Mouse (Mus musculus) neural tube, embryonic 11.5 days (tissue): ENCODE measurements around the gene Ppp3r1. TPM values are rescaled to one million over a fixed set of nuclear protein-coding genes. Genes with fewer than 3 reads are reported as not detected.
A peak's percentile ranks its signal among the peaks of the same experiment; 100 is the strongest.
"Not testable (repeated sequence)": the region's sequence is repeated elsewhere in the genome, so short reads cannot be mapped to it uniquely, and the experiment has no call there.

ENCODE experiments used
- ATAC-seq: fragments of 200-750 bp; cut with Nextera tagmentation; 2 replicates; pipeline ENCODE4 v1.8.0; 2017; ENCODE audit warnings: moderate number of reproducible peaks, mild to moderate bottlenecking, moderate TSS enrichment, moderate library complexity; ENCODE audit not compliant: insufficient read depth, low FRiP score, low TSS enrichment
- DNase-seq: peaks from one replicate; pipeline ENCODE4 v3.0.0-alpha.2; 2015; ENCODE audit warnings: low spot score
- H3K27ac ChIP-seq: fragments of 300-500 bp; sonication (generic); 2 replicates; pipeline ENCODE4 v1.5.1; 2014; ENCODE audit warnings: low read depth, mild to moderate bottlenecking, low read length
- H3K27me3 ChIP-seq: fragments of 300-500 bp; sonication (generic); 2 replicates; pipeline ENCODE4 v1.6.1; 2014; ENCODE audit warnings: mild to moderate bottlenecking, low read length, mixed read lengths; ENCODE audit not compliant: control insufficient read depth, insufficient read depth
- H3K36me3 ChIP-seq: fragments of 300-500 bp; sonication (generic); 2 replicates; pipeline ENCODE4 v1.6.1; 2014; ENCODE audit warnings: mild to moderate bottlenecking, low read length, moderate library complexity, mixed read lengths; ENCODE audit not compliant: control insufficient read depth, insufficient read depth
- H3K4me1 ChIP-seq: fragments of 300-500 bp; sonication (generic); 2 replicates; pipeline ENCODE4 v1.6.1; 2014; ENCODE audit warnings: low read length, mixed read lengths; ENCODE audit not compliant: control insufficient read depth, insufficient read depth
- H3K4me2 ChIP-seq: fragments of 300-500 bp; sonication (generic); 2 replicates; pipeline ENCODE4 v1.6.1; 2014; ENCODE audit warnings: low read depth, mild to moderate bottlenecking, moderate library complexity
- H3K4me3 ChIP-seq: fragments of 300-500 bp; sonication (generic); 2 replicates; pipeline ENCODE4 v1.5.1; 2014; ENCODE audit warnings: low read depth, low read length
- H3K9ac ChIP-seq: fragments of 300-500 bp; sonication (generic); 2 replicates; pipeline ENCODE4 v1.6.1; 2014; ENCODE audit warnings: mild to moderate bottlenecking, low read length
- H3K9me3 ChIP-seq: fragments of 300-500 bp; sonication (generic); 2 replicates; pipeline ENCODE4 v1.6.1; 2016; ENCODE audit warnings: low read length; ENCODE audit not compliant: control insufficient read depth
- WGBS: fragments of 180-500 bp; shearing (Covaris S2); extraction: QIAGEN DNeasy Blood & Tissue Kit; methylation state at CpG from one replicate; pipeline ENCODE4 v1.1.7; 2014; 5-methylcytosine and 5-hydroxymethylcytosine counted together
- polyA plus RNA-seq: library from polyadenylated mRNA; unstranded; fragments of >200 nt; fragmentation: Nextera tagmentation; extraction: Ambion mirVana; gene quantifications from 2 replicates; pipeline ENCODE4 v1.2.1, GENCODE M21; 2014

Ppp3r1 gene
- polyA plus RNA-seq, 1 experiment from 2014 or later = 118 TPM

DNA sequence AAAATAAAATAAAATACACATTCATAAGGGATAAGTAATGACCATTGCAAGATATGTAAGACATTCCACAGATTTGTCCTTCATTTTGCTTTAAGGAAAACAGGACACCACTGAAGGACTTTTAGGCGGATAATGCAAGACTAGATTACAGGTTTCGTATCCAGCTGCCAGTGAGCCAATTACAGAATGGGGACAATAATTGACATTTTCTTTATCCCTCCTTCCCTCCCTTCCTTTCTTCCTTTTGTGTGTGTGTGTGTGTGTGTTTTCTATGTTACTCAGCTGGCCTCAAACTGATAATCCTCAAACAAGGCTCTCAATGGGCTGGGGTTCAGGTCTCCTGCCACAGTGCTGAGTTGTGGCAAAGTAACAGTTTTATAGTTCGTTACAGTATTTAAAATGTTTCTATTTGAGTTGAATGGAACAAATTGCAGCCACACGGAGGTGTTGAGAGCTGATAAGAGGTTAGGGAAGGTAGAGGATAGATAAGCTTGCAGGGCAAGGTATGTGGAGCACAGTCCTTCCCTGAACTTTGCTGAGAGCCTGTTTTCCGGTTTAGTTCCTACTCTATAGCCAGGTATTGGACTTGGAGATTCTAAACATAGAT lies 53.9 kb downstream of the Ppp3r1 start:
- DNase-seq (no peak), ATAC-seq (no peak)
- H3K4me2 ChIP-seq = no peak overlapping the region; the same call in 1 of the 2 replicates
- no peak overlapping the region for H3K9ac ChIP-seq
- H3K4me3 ChIP-seq = peak overlapping the region; percentile 88; the same call in 1 of the 2 replicates
- no peaks in the 10 kb centered on the region for H3K36me3 ChIP-seq
- no peaks in the 10 kb centered on the region for H3K4me1 ChIP-seq
- no peaks in the 10 kb centered on the region for H3K9me3 ChIP-seq
- H3K27ac ChIP-seq = no peak overlapping the region
- WGBS = 85% methylated on average over 5 of the region's 5 CpGs
- H3K27me3 ChIP-seq = no peaks in the 10 kb centered on the region

DNA sequence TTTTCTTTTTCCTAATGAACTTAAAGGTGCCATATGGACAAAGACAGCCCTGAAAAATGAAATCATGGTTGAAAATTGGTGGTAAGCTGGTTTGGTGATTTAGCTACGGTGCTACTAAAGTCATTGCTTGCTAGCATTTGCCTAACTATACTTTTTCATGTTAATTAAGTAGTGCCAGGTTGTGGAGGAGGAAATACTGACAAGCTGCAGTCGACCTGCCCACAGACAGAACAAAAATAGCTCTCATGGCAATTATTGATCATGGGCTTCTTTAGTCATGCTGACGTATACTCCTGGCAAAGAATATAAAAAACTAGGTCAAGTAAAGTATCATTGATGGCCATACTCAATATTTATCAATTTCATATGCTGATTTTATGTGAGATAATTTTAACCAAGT lies 56.4 kb downstream of the Ppp3r1 start:
- Histone ChIP-seq H3K4me1 (no peaks in the 10 kb centered on the region), H3K4me2 (no peak overlapping the region), H3K27ac (no peak overlapping the region), H3K36me3 (no peaks in the 10 kb centered on the region), H3K27me3 (no peaks in the 10 kb centered on the region), H3K9ac (no peak overlapping the region), H3K4me3 (no peak overlapping the region), H3K9me3 (no peaks in the 10 kb centered on the region)
- ATAC-seq = no peak
- WGBS = 91% methylated on average over 3 of the region's 3 CpGs
- DNase-seq = no peak

DNA sequence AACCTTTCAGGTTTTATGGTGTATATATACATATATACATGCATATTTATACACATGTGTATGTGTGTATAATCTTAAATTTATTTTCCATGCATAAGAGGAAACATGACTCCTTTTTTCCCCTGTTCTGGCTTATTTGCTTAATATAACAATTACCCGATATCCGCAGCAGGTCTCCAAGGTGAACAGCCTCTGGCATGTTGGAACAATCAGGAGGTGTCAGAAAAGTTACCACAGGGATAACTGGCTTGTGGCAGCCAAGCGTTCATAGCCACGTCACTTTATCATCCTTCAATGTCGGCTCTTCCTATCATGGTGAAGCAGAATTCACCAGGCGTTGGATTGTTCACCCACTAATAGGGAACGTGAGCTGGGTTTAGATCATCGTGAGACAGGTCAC lies 62.1 kb downstream of the Ppp3r1 start:
- H3K9me3 ChIP-seq = no peaks in the 10 kb centered on the region
- no peak overlapping the region for H3K4me2 ChIP-seq
- H3K27me3 ChIP-seq = no peaks in the 10 kb centered on the region
- DNase-seq = no peak
- H3K4me1 ChIP-seq = no peaks in the 10 kb centered on the region
- no peak overlapping the region for H3K4me3 ChIP-seq
- WGBS = 94% methylated on average over 8 of the region's 8 CpGs
- ATAC-seq = no peak
- no peak overlapping the region for H3K27ac ChIP-seq
- H3K36me3 ChIP-seq = no peaks in the 10 kb centered on the region
- H3K9ac ChIP-seq = no peak overlapping the region

DNA sequence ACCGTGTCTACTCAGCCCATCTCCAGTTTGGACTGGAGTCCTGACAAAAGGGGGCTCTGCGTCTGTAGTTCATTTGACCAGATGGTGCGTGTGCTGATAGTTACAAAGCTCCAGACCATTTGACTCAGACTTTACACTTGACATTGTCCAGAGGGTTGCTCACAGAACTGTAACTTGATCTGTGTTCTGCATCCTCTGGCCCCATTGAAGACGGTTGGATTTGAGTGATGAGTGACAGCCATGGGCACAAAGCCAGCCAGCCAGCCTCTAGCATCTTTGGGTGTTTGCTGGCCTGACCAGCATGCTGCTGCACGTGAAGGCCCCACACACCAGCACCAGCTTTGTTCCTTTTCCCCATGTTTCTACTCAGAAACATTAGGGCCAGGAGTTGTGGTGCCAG lies 73.7 kb downstream of the Ppp3r1 start:
- ATAC-seq (no peak), DNase-seq (no peak)
- H3K27me3 ChIP-seq = no peaks in the 10 kb centered on the region
- H3K36me3 ChIP-seq = no peaks in the 10 kb centered on the region; the same call in 1 of the 2 replicates
- no peaks in the 10 kb centered on the region for H3K9me3 ChIP-seq
- H3K4me2 ChIP-seq = no peak overlapping the region
- WGBS = 86% methylated on average over 5 of the region's 5 CpGs
- no peak overlapping the region for H3K4me3 ChIP-seq
- H3K27ac ChIP-seq = no peak overlapping the region
- H3K4me1 ChIP-seq = no peaks in the 10 kb centered on the region
- H3K9ac ChIP-seq = no peak overlapping the region

DNA sequence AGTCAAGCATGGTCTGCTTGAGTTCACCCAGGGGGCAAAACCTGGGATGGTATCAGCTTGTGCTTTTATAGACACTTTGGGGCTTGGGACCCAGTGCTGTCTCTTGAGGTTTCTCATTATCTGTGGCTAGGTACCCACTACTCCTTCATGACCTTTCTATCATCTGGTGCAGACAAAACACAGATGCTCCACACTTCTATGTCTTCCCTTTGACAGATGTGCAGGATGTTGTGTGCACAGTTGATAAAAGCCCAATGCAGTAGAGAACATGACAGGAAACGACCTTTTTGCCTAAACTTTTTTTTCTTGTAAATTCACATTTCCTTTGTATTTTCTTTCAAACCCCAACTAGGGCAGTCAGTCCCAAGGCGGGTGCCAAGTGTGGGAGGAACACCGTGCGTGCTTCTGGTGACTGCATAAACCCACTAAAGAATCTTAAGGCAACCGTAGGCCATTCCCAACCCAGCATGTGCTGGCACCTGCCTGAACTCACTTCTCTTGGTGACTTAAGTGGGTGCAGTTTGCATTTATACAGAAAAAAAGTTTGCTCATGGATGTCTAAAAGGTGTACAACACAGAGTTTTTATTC lies 77.5 kb downstream of the Ppp3r1 start:
- Histone ChIP-seq H3K36me3 (no peaks in the 10 kb centered on the region; the same call in 1 of the 2 replicates), H3K4me2 (no peak overlapping the region), H3K27me3 (no peaks in the 10 kb centered on the region), H3K4me1 (no peaks in the 10 kb centered on the region), H3K9me3 (no peaks in the 10 kb centered on the region), H3K9ac (no peak overlapping the region), H3K27ac (no peak overlapping the region), H3K4me3 (no peak overlapping the region)
- ATAC-seq (no peak), DNase-seq (no peak)
- 87% methylated on average over 5 of the region's 5 CpGs for WGBS

DNA sequence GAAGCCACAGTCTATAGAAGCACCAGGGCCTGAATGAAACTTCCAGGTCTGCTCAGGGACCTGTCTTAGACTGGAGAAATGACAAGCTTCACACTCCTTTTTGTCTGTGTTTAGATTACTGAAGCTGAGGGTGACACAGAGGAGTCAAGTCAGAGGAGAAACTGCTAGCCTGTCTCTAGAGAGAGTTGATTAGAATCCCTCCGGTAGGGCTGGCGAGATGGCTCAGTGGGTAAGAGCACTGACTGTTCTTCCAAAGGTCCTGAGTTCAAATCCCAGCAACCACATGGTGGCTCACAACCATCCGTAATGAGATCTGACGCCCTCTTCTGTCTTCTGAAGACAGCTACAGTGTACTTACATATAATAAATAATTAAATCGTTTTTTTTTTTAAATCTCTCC lies 79.5 kb downstream of the Ppp3r1 start:
- not testable (repeated sequence) for H3K4me1 ChIP-seq, H3K27ac ChIP-seq, H3K9ac ChIP-seq, DNase-seq, ATAC-seq, H3K27me3 ChIP-seq, H3K9me3 ChIP-seq, H3K36me3 ChIP-seq, H3K4me3 ChIP-seq, H3K4me2 ChIP-seq
- WGBS = 92% methylated on average over 5 of the region's 5 CpGs

DNA sequence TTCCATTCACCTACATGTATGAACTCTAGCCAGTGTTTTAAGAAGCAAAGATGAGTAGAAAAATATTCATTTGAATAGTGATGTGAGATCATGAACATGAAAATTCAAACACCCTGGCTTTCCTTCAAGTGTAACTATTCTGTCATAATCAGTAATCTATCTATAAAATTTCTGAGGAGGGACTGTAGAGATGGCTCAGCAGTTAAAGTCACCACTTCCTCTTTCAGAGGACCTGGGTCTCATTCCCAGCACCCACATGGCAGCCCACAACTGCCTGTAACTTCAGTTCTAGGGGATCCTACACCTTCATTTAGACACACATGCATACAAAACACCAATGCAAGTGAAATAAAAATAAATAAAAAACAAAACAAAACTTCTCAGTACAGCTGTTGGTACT lies 89.7 kb downstream of the Ppp3r1 start:
- no peak overlapping the region for H3K4me2 ChIP-seq
- no peak overlapping the region for H3K27ac ChIP-seq
- H3K27me3 ChIP-seq = no peaks in the 10 kb centered on the region
- no peak for ATAC-seq
- H3K9ac ChIP-seq = no peak overlapping the region
- no peaks in the 10 kb centered on the region for H3K4me1 ChIP-seq
- DNase-seq = no peak
- H3K4me3 ChIP-seq = no peak overlapping the region
- H3K9me3 ChIP-seq = no peaks in the 10 kb centered on the region
- H3K36me3 ChIP-seq = no peaks in the 10 kb centered on the region

Other genes with a start within 250 kb of the Ppp3r1 start
- 1.4 and 1.6 TPM in 2 replicates for gene Fbxo48, start 207.9 kb upstream of the Ppp3r1 start, polyA plus RNA-seq
- 24.7 and 29.4 TPM in 2 replicates for gene Cnrip1, start 107.7 kb upstream of the Ppp3r1 start, polyA plus RNA-seq
- 5.5 and 7.7 TPM in 2 replicates for gene Plek, start 106.9 kb upstream of the Ppp3r1 start, polyA plus RNA-seq
- gene Wdr92, start 22.8 kb downstream of the Ppp3r1 start, polyA plus RNA-seq = 30.5 and 32.7 TPM in 2 replicates
- gene Pno1, start 52.3 kb downstream of the Ppp3r1 start, polyA plus RNA-seq = 90.5 and 96.5 TPM in 2 replicates
- 114 and 122 TPM in 2 replicates for gene C1d, start 98.3 kb downstream of the Ppp3r1 start, polyA plus RNA-seq